Mouse (Mus musculus): ENCODE data around the gene Gm28778. TPM values are rescaled to one million over a fixed set of nuclear protein-coding genes. Genes with fewer than 3 reads are reported as not detected.

The Gm28778 gene
- polyA plus RNA-seq (2015; fragmentation: Illumina TruSeq; extraction: RNeasy Lipid Tissue Mini Kit (QIAGEN cat#74804); ENCODE audit: insufficient read depth, low read depth, low replicate concordance), result not detected

GRCm38 (mm10) chr1:53296581-53297383 lies at the start of gene Gm28778, which contains the start of the genes Pms1 and Ormdl1:
Gene Gm28778, plus strand, starts transcription at chr1:53297111.
Gene Pms1, minus strand, starts transcription at chr1:53297018.
Gene Ormdl1, plus strand, starts transcription at chr1:53297095.

DNA sequence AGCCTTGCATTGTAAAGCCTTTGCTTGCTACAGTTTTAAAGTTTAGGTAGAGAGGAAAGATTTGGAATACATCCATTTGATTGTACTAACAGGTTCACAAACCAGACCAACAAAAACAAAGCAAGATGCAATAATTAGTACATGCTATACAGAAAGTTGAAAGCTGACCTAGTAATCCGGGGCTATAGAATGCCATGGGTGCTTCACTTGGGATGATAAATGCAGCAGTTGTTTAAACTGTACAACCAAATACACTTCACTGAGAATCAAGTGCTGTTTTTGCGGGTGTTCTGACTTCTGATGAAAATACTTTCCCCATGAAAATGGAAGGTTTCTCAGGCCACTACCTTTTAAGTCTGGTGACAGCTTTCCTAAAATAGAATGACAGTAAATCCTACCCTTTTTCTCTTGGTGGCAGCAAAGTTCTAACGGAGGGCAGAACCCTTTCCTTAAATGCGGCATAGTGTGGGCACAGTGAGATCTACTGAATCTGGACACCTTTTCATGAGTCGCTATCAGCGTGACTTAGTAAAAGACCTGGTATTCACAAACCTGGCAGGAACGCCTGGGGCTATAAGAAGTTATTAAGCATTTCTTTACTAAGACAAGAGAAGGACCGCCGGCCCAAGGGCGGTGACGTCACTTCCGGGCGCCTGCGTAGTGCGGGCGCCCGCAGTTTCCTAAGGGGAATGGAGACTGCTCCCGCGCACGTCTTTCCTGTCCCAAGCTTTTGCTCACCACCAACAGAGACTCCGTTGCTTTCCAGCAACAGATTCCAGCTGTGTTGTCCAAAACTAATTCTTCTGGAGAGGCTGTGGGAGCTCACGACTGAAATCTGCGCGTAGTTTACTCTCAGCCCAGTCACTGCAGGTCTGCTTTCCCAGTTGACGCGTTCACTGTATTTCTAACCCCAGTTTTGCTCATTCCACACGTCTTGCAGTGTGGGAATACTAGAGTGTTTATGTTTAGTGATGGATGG lies 16.4 kb downstream of the Gm28778 start, which contains the start of gene Osgepl1:
Gene Osgepl1 (plus strand): TSS at position 636 of the 979 bp plus-strand sequence.

DNA sequence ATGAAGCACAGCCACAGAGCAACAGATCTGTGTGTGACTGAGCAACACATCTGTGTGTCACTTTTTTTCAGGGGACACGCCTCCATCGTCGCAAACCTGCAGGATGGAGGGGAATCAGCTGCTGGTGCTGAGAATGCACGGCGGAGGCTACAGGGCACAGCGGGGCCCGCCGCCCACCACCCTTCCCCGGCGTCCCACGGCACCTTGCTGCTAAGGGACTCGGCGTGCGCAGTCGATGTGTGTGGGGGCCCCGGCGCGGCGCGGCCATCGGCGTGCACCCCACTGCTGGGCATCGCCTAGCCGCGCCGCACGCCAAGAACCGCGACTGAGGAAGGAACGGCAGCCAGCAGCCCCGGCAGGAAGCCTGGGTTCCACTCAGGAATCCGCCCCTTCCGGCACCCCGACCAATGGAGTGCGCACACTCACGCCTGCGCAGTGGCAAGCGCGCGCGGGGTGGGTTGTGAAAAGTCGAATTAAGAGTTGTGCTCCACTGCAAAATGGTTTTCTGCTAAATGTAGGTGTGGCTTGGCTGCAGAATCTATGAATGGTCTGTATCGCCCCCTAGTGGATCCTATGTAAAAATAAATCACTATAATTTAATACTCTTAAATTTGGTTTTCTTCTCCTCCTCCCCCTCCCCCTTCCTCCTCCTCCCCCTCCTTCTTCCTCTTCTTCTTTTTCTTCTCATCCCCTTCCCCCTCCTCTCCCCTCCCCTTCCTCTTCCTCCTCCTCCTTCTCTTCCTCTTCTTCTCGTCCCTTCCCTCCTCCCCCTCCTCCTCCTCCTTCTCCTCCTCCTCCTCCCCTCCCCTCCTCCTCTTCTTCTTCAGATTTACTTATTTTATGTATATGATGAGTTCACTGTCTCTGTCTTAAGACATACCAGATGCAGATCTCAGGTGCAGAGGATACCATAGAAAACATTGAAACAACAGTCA lies 55.7 kb downstream of the Gm28778 start, which contains the start of the genes Asdurf, Gm28551 and Asnsd1:
Gene Asdurf (minus strand): TSS at position 293 of the 935 bp plus-strand sequence.
Gene Gm28551 (minus strand): TSS at position 341 of the 935 bp plus-strand sequence.
Gene Asnsd1 (minus strand): TSS at position 426 of the 935 bp plus-strand sequence.

Other genes with a start within 250 kb of the Gm28778 start
- not detected for gene Mstn, start 235.5 kb upstream of the Gm28778 start, polyA plus RNA-seq (2015; fragmentation: Illumina TruSeq; extraction: RNeasy Lipid Tissue Mini Kit (QIAGEN cat#74804); ENCODE audit: insufficient read depth, low read depth, low replicate concordance)
- not detected for gene 1700019A02Rik, start 109.5 kb upstream of the Gm28778 start, polyA plus RNA-seq (2015; fragmentation: Illumina TruSeq; extraction: RNeasy Lipid Tissue Mini Kit (QIAGEN cat#74804); ENCODE audit: insufficient read depth, low read depth, low replicate concordance)
- 0.59 TPM for gene Pms1, start 93 bp upstream of the Gm28778 start, polyA plus RNA-seq (2015; fragmentation: Illumina TruSeq; extraction: RNeasy Lipid Tissue Mini Kit (QIAGEN cat#74804); ENCODE audit: insufficient read depth, low read depth, low replicate concordance)
- gene Ormdl1, start within 50 bp of the Gm28778 start, polyA plus RNA-seq (2015; fragmentation: Illumina TruSeq; extraction: RNeasy Lipid Tissue Mini Kit (QIAGEN cat#74804); ENCODE audit: insufficient read depth, low read depth, low replicate concordance), result 2.3 TPM
- gene Osgepl1, start 16.5 kb downstream of the Gm28778 start, polyA plus RNA-seq (2015; fragmentation: Illumina TruSeq; extraction: RNeasy Lipid Tissue Mini Kit (QIAGEN cat#74804); ENCODE audit: insufficient read depth, low read depth, low replicate concordance), result 4.7 TPM
- gene Asdurf, start 55.5 kb downstream of the Gm28778 start, polyA plus RNA-seq (2015; fragmentation: Illumina TruSeq; extraction: RNeasy Lipid Tissue Mini Kit (QIAGEN cat#74804); ENCODE audit: insufficient read depth, low read depth, low replicate concordance), result not detected
- not detected for gene Gm28551, start 55.6 kb downstream of the Gm28778 start, polyA plus RNA-seq (2015; fragmentation: Illumina TruSeq; extraction: RNeasy Lipid Tissue Mini Kit (QIAGEN cat#74804); ENCODE audit: insufficient read depth, low read depth, low replicate concordance)
- 16.4 TPM for gene Asnsd1, start 55.6 kb downstream of the Gm28778 start, polyA plus RNA-seq (2015; fragmentation: Illumina TruSeq; extraction: RNeasy Lipid Tissue Mini Kit (QIAGEN cat#74804); ENCODE audit: insufficient read depth, low read depth, low replicate concordance)